Mouse (Mus musculus): ENCODE data around the gene Fam19a2. TPM values are rescaled to one million over a fixed set of nuclear protein-coding genes. Genes with fewer than 3 reads are reported as not detected.

The Fam19a2 gene
- polyA plus RNA-seq, 2 experiments from 2014 or later, result not detected

GRCm38 (mm10) chr10:123572342-123573070 lies 308.7 kb downstream of the Fam19a2 start:
- ATAC-seq, result no peak

- ATAC-seq, result no peak
These were observed 314.0 kb downstream of the Fam19a2 start for GRCm38 (mm10) chr10:123577823-123578222.

- ATAC-seq, result no peak
These were observed 315.2 kb downstream of the Fam19a2 start for GRCm38 (mm10) chr10:123579012-123579411.

GRCm38 (mm10) chr10:123595043-123595442 lies 331.2 kb downstream of the Fam19a2 start:
- ATAC-seq, result no peak

- ATAC-seq, result no peak
These were observed 333.3 kb downstream of the Fam19a2 start for GRCm38 (mm10) chr10:123597059-123597458.

- no peak for ATAC-seq
These were observed 341.9 kb downstream of the Fam19a2 start for GRCm38 (mm10) chr10:123605671-123606070.

- no peak for ATAC-seq
These were observed 362.9 kb downstream of the Fam19a2 start for GRCm38 (mm10) chr10:123626691-123627090.

GRCm38 (mm10) chr10:123629248-123629744 lies 365.5 kb downstream of the Fam19a2 start:
- ATAC-seq, result no peak

GRCm38 (mm10) chr10:123632029-123632428 lies 368.2 kb downstream of the Fam19a2 start:
- no peak for ATAC-seq

GRCm38 (mm10) chr10:123636655-123637054 lies 372.9 kb downstream of the Fam19a2 start:
- no peak for ATAC-seq

GRCm38 (mm10) chr10:123637496-123637895 lies 373.7 kb downstream of the Fam19a2 start:
- no peak for ATAC-seq

GRCm38 (mm10) chr10:123645568-123645967 lies 381.8 kb downstream of the Fam19a2 start:
- no peak for ATAC-seq

- no peak for ATAC-seq
These were observed 407.4 kb downstream of the Fam19a2 start for GRCm38 (mm10) chr10:123671208-123671607.

GRCm38 (mm10) chr10:123678284-123678864 lies 414.6 kb downstream of the Fam19a2 start:
- no peak for ATAC-seq

GRCm38 (mm10) chr10:123682718-123683255 lies 419.0 kb downstream of the Fam19a2 start:
- no peak for ATAC-seq

GRCm38 (mm10) chr10:123692186-123692925 lies 428.6 kb downstream of the Fam19a2 start:
- ATAC-seq, result no peak

- ATAC-seq, result no peak
These were observed 429.1 kb downstream of the Fam19a2 start for GRCm38 (mm10) chr10:123692926-123693224.

- ATAC-seq, result no peak
These were observed 438.8 kb downstream of the Fam19a2 start for GRCm38 (mm10) chr10:123702595-123702994.

- no peak for ATAC-seq
These were observed 443.2 kb downstream of the Fam19a2 start for GRCm38 (mm10) chr10:123707026-123707425.

- ATAC-seq, result no peak
These were observed 446.9 kb downstream of the Fam19a2 start for GRCm38 (mm10) chr10:123710738-123711137.

- ATAC-seq, result no peak
These were observed 458.2 kb downstream of the Fam19a2 start for GRCm38 (mm10) chr10:123721952-123722460.

- no peak for ATAC-seq
These were observed 459.8 kb downstream of the Fam19a2 start for GRCm38 (mm10) chr10:123723641-123724040.

GRCm38 (mm10) chr10:123748317-123748716 lies 484.5 kb downstream of the Fam19a2 start:
- no peak for ATAC-seq

Data from activated CD4-positive, CD25-positive, alpha-beta regulatory T cell, adult 4 months (primary cell).